Mouse (Mus musculus): ENCODE data around the gene Amtn. TPM values are rescaled to one million over a fixed set of nuclear protein-coding genes. Genes with fewer than 3 reads are reported as not detected.

The Amtn gene
- not detected for polyA plus RNA-seq (2014; fragmentation: Illumina TruSeq; extraction: RNeasy Lipid Tissue Mini Kit (QIAGEN cat#74804); ENCODE audit: low read depth, low replicate concordance)

DNA sequence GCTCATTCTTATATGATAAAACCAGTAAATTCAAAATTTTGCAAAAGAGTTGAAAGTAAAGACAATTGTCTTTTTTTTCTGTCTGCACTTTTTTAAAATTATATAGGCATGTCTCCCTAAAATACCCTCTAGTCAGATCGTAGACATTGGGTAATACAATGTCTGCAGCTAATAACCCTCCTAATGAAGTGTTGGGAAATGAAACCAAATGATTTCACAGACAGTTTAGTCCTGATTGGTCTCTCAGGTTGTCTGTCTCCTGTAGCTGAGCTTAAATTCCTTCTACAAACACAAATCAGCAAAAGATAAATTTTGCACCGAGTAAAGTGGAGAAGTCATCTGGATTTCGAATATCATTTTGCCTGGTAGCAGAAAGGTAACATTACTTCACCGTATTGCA is at the start of gene Amtn:
TSS of gene Amtn (plus strand) at position 301 of the 400 bp plus-strand sequence.

Other genes with a start within 250 kb of the Amtn start
- gene Gm11115, start 222.0 kb upstream of the Amtn start, polyA plus RNA-seq (2014; fragmentation: Illumina TruSeq; extraction: RNeasy Lipid Tissue Mini Kit (QIAGEN cat#74804); ENCODE audit: low read depth, low replicate concordance) = not detected
- not detected for gene Gm7714, start 107.2 kb upstream of the Amtn start, polyA plus RNA-seq (2014; fragmentation: Illumina TruSeq; extraction: RNeasy Lipid Tissue Mini Kit (QIAGEN cat#74804); ENCODE audit: low read depth, low replicate concordance)
- gene Prol1, start 58.8 kb upstream of the Amtn start, polyA plus RNA-seq (2014; fragmentation: Illumina TruSeq; extraction: RNeasy Lipid Tissue Mini Kit (QIAGEN cat#74804); ENCODE audit: low read depth, low replicate concordance) = not detected
- not detected for gene Ambn, start 79.9 kb downstream of the Amtn start, polyA plus RNA-seq (2014; fragmentation: Illumina TruSeq; extraction: RNeasy Lipid Tissue Mini Kit (QIAGEN cat#74804); ENCODE audit: low read depth, low replicate concordance)
- gene Enam, start 111.9 kb downstream of the Amtn start, polyA plus RNA-seq (2014; fragmentation: Illumina TruSeq; extraction: RNeasy Lipid Tissue Mini Kit (QIAGEN cat#74804); ENCODE audit: low read depth, low replicate concordance) = not detected
- 1.3 TPM for gene Jchain, start 151.8 kb downstream of the Amtn start, polyA plus RNA-seq (2014; fragmentation: Illumina TruSeq; extraction: RNeasy Lipid Tissue Mini Kit (QIAGEN cat#74804); ENCODE audit: low read depth, low replicate concordance)
- gene Utp3, start 178.4 kb downstream of the Amtn start, polyA plus RNA-seq (2014; fragmentation: Illumina TruSeq; extraction: RNeasy Lipid Tissue Mini Kit (QIAGEN cat#74804); ENCODE audit: low read depth, low replicate concordance) = 37.6 TPM
- 14.5 TPM for gene Rufy3, start 188.9 kb downstream of the Amtn start, polyA plus RNA-seq (2014; fragmentation: Illumina TruSeq; extraction: RNeasy Lipid Tissue Mini Kit (QIAGEN cat#74804); ENCODE audit: low read depth, low replicate concordance)